Comparison of ENCODE assay signal across 22 mouse cellular contexts in the genomic region with DNA sequence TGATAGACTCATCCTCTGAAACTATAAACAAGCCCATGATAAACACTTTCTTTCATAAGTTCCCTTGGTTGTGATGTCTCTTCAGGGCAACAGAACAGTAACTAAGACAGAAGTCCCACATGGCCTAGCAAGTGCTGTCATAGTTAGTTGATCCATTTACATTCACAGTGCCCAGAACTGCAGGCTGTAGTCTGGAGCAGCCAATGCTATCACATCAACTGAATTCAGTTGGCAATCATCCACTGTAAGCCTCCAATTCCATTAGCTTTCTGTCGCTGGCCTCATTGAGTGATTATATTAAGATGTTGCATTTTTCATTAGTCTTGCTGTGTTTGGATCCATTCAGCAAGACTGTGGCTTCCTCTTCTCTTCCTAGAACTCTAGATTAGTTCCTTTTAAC.
"Had no signal": no experiment of that assay in that cellular context is flagged by ENCODE, and none has a peak within 500 bp of the region (broad histone marks: within the 10 kb centered on the region; RNA-seq: fewer than 3 reads in every experiment).

No protein-coding gene starts in this region.

- H3K36me3 ChIP-seq: kidney, embryonic 15.5 days; limb, embryonic 12.5 days; limb, embryonic 15.5 days; midbrain, embryonic 15.5 days; neural tube, embryonic 13.5 days; stomach, embryonic 15.5 days had no signal

- ATAC-seq: liver, postnatal 0 days; lung, postnatal 0 days; midbrain, embryonic 15.5 days had no signal

- H3K4me3 ChIP-seq: kidney, embryonic 15.5 days; layer of hippocampus, adult 2 months; left cerebral cortex, adult 2 months; limb, embryonic 12.5 days; limb, embryonic 15.5 days; midbrain, embryonic 15.5 days; myocyte; neural tube, embryonic 13.5 days; stomach, embryonic 15.5 days had no signal

- H3K4me1 ChIP-seq: kidney, embryonic 15.5 days; limb, embryonic 12.5 days; limb, embryonic 15.5 days; neural tube, embryonic 13.5 days; stomach, embryonic 15.5 days had no signal

- H3K9ac ChIP-seq: kidney, embryonic 15.5 days; limb, embryonic 12.5 days; limb, embryonic 15.5 days; liver, embryonic 14.5 days; liver, postnatal 0 days; lung, embryonic 14.5 days; midbrain, embryonic 15.5 days; neural tube, embryonic 13.5 days; stomach, embryonic 15.5 days had no signal

- H3K4me2 ChIP-seq: kidney, embryonic 15.5 days; limb, embryonic 12.5 days; limb, embryonic 15.5 days; liver, embryonic 11.5 days; lung, embryonic 14.5 days; midbrain, embryonic 15.5 days; neural tube, embryonic 13.5 days; stomach, embryonic 15.5 days had no signal

- H3K9me3 ChIP-seq: kidney, embryonic 15.5 days; limb, embryonic 12.5 days; limb, embryonic 15.5 days; midbrain, embryonic 15.5 days; neural tube, embryonic 13.5 days; stomach, embryonic 15.5 days had no signal

- H3K27me3 ChIP-seq: kidney, embryonic 15.5 days; limb, embryonic 12.5 days; limb, embryonic 15.5 days; midbrain, embryonic 15.5 days; neural tube, embryonic 13.5 days; stomach, embryonic 15.5 days had no signal

- DNase-seq: kidney, adult 8-10 months; kidney, postnatal 14 days; layer of hippocampus, adult 9-11 months; liver, postnatal 0 days; lung, embryonic 14.5 days; retina, postnatal 1 day; right cerebral cortex, postnatal 25 days; spleen, adult 18-20 months; thymus, postnatal 25 days had no signal

- H3K27ac ChIP-seq: kidney, embryonic 15.5 days; layer of hippocampus, adult 2 months; left cerebral cortex, adult 2 months; limb, embryonic 12.5 days; limb, embryonic 15.5 days; liver, embryonic 14.5 days; macrophage; midbrain, embryonic 15.5 days; neural tube, embryonic 13.5 days; stomach, embryonic 15.5 days had no signal
